Mouse (Mus musculus): ENCODE results near the gene Akr1c13.

DNA sequence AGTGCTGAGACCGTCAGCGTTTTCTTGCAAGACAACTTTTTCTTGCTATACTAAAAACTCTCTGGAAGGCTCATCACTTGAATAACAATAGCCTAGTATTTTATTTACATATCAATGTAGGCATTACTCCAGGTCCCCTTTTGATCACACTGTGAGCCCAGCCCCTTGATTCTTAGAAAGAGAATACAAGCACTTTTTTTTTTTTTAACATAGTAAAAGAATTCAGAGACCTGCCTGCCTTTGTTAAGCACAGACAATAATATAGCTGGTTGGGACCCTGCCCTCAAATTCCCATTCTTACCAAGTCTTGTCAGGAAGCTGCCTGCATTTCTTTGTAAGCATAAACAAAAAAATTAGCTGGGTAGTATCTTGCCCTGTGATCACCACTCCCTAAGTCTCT, 35.7 kb upstream of the Akr1c13 start:
- TF ChIP-seq E2F4 (IDR thresholded peaks at IDR 0.05; ENCODE audit: insufficient read depth) = no peak
- TF ChIP-seq POLR2A (IDR thresholded peaks at IDR 0.05; ENCODE audit: insufficient read length, low read depth) = no peak
- TF ChIP-seq USF1 (IDR thresholded peaks at IDR 0.05; ENCODE audit: low read depth) = no peak
- TF ChIP-seq MAX (IDR thresholded peaks at IDR 0.05; ENCODE audit: low read depth) = no peak
- no peak for TF ChIP-seq MYOD1 (IDR thresholded peaks at IDR 0.05; ENCODE audit: control insufficient read depth in 1 of 3, insufficient read length in 2 of 3, low read depth in 2 of 3)
- no peak for TF ChIP-seq POLR2AphosphoS2 (IDR thresholded peaks at IDR 0.05; ENCODE audit: insufficient read length, low read depth)
- no peak for TF ChIP-seq TCF12 (IDR thresholded peaks at IDR 0.05; ENCODE audit: insufficient read depth, poor library complexity, severe bottlenecking)

Measured in myocyte (in vitro differentiated cells).